Mouse (Mus musculus): ENCODE data around the gene Zfp273. TPM values are rescaled to one million over a fixed set of nuclear protein-coding genes. Genes with fewer than 3 reads are reported as not detected.
"Not testable (repeated sequence)": the region's sequence is repeated elsewhere in the genome, so short reads cannot be mapped to it uniquely, and the experiment has no call there.

The Zfp273 gene
- polyA plus RNA-seq, 1 experiment from 2014 or later = 12.1 TPM

GRCm38 (mm10) chr13:67862508-67862907, 49.0 kb downstream of the Zfp273 start:
- Histone ChIP-seq H3K27ac (ENCODE audit: low read depth, low read length) (no peak overlapping the region), H3K4me1 (ENCODE audit: control insufficient read depth, insufficient read depth, low read depth, low read length) (no peaks in the 10 kb centered on the region), H3K27me3 (replicated peaks; ENCODE audit: control insufficient read depth, insufficient read depth, low read length) (no peaks in the 10 kb centered on the region), H3K36me3 (ENCODE audit: control insufficient read depth, insufficient read depth, low read length) (no peaks in the 10 kb centered on the region), H3K9me3 (ENCODE audit: control insufficient read depth, low read length) (no peaks in the 10 kb centered on the region), H3K4me2 (ENCODE audit: low read length) (no peak overlapping the region), H3K4me3 (ENCODE audit: low read length) (no peak overlapping the region), H3K9ac (ENCODE audit: low read depth, low read length) (no peak overlapping the region)
- 84% methylated on average over 9 of the region's 9 CpGs for WGBS
- no peak for ATAC-seq

GRCm38 (mm10) chr13:67863026-67863425, 49.5 kb downstream of the Zfp273 start, which contains the start of gene BC048507:
Gene BC048507 (plus strand): TSS chr13:67863326.
- Histone ChIP-seq H3K4me1 (ENCODE audit: control insufficient read depth, insufficient read depth, low read depth, low read length) (no peaks in the 10 kb centered on the region), H3K9me3 (ENCODE audit: control insufficient read depth, low read length) (no peaks in the 10 kb centered on the region), H3K36me3 (ENCODE audit: control insufficient read depth, insufficient read depth, low read length) (no peaks in the 10 kb centered on the region), H3K27me3 (replicated peaks; ENCODE audit: control insufficient read depth, insufficient read depth, low read length) (no peaks in the 10 kb centered on the region), H3K4me2 (ENCODE audit: low read length) (no peak within 1 kb of the TSS), H3K4me3 (ENCODE audit: low read length) (no peak within 1 kb of the TSS), H3K27ac (ENCODE audit: low read depth, low read length) (no peak within 1 kb of the TSS), H3K9ac (ENCODE audit: low read depth, low read length) (no peak within 1 kb of the TSS)
- WGBS = 77% methylated on average over 11 of the region's 11 CpGs
- no peak for ATAC-seq

GRCm38 (mm10) chr13:67864764-67865350, 51.3 kb downstream of the Zfp273 start:
- Histone ChIP-seq H3K4me2 (ENCODE audit: low read length) (no peak overlapping the region), H3K27ac (ENCODE audit: low read depth, low read length) (no peak overlapping the region), H3K9me3 (ENCODE audit: control insufficient read depth, low read length) (no peaks in the 10 kb centered on the region), H3K36me3 (ENCODE audit: control insufficient read depth, insufficient read depth, low read length) (no peaks in the 10 kb centered on the region), H3K27me3 (replicated peaks; ENCODE audit: control insufficient read depth, insufficient read depth, low read length) (no peaks in the 10 kb centered on the region), H3K4me3 (ENCODE audit: low read length) (no peak overlapping the region), H3K4me1 (ENCODE audit: control insufficient read depth, insufficient read depth, low read depth, low read length) (no peaks in the 10 kb centered on the region), H3K9ac (ENCODE audit: low read depth, low read length) (no peak overlapping the region)
- 57% methylated on average over 5 of the region's 5 CpGs for WGBS
- peak; percentile 50; the same call in 1 of the 2 replicates for ATAC-seq

- no peak overlapping the region for H3K9ac ChIP-seq (ENCODE audit: low read depth, low read length)
- no peak overlapping the region for H3K4me2 ChIP-seq (ENCODE audit: low read length)
- no peak overlapping the region for H3K27ac ChIP-seq (ENCODE audit: low read depth, low read length)
- no peaks in the 10 kb centered on the region for H3K9me3 ChIP-seq (ENCODE audit: control insufficient read depth, low read length)
- no peak for ATAC-seq
- H3K36me3 ChIP-seq (ENCODE audit: control insufficient read depth, insufficient read depth, low read length) = no peaks in the 10 kb centered on the region
- 29% methylated on average over 3 of the region's 3 CpGs for whole genome bisulfite sequencing
- H3K27me3 ChIP-seq (replicated peaks; ENCODE audit: control insufficient read depth, insufficient read depth, low read length) = no peaks in the 10 kb centered on the region
- no peak overlapping the region for H3K4me3 ChIP-seq (ENCODE audit: low read length)
- no peaks in the 10 kb centered on the region for H3K4me1 ChIP-seq (ENCODE audit: control insufficient read depth, insufficient read depth, low read depth, low read length)
These were observed 54.4 kb downstream of the Zfp273 start for GRCm38 (mm10) chr13:67867899-67868298.

GRCm38 (mm10) chr13:67876049-67876698, 62.6 kb downstream of the Zfp273 start:
- not testable (repeated sequence) for H3K27ac ChIP-seq (ENCODE audit: low read depth, low read length); H3K4me3 ChIP-seq (ENCODE audit: low read length); H3K36me3 ChIP-seq (ENCODE audit: control insufficient read depth, insufficient read depth, low read length); H3K9me3 ChIP-seq (ENCODE audit: control insufficient read depth, low read length); H3K27me3 ChIP-seq (replicated peaks; ENCODE audit: control insufficient read depth, insufficient read depth, low read length); H3K4me1 ChIP-seq (ENCODE audit: control insufficient read depth, insufficient read depth, low read depth, low read length)
- 38% methylated on average over 7 of the region's 12 CpGs for WGBS
- peak overlapping the region; percentile 35; the same call in 1 of the 2 replicates for H3K9ac ChIP-seq (ENCODE audit: low read depth, low read length)
- peak overlapping the region; percentile 44 for H3K4me2 ChIP-seq (ENCODE audit: low read length)
- peak; percentile 68 for ATAC-seq

Other genes with a start within 250 kb of the Zfp273 start
- 4.4 and 4.9 TPM in 2 replicates for gene Zfp729b, start 204.0 kb upstream of the Zfp273 start, polyA plus RNA-seq (2015; fragmentation: Nextera tagmentation; extraction: Ambion mirVana)
- gene Gm49345, start 176.0 kb upstream of the Zfp273 start, polyA plus RNA-seq (2015; fragmentation: Nextera tagmentation; extraction: Ambion mirVana) = 0.16 TPM in 1 of 2 replicates, not detected in the other
- 2.1 and 3.1 TPM in 2 replicates for gene Zfp729a, start 175.9 kb upstream of the Zfp273 start, polyA plus RNA-seq (2015; fragmentation: Nextera tagmentation; extraction: Ambion mirVana)
- gene Zfp738, start 126.7 kb upstream of the Zfp273 start, polyA plus RNA-seq (2015; fragmentation: Nextera tagmentation; extraction: Ambion mirVana) = 13.0 and 13.7 TPM in 2 replicates
- 8.4 and 8.9 TPM in 2 replicates for gene Zfp65, start 84.6 kb upstream of the Zfp273 start, polyA plus RNA-seq (2015; fragmentation: Nextera tagmentation; extraction: Ambion mirVana)
- 7.0 and 7.2 TPM in 2 replicates for gene Zfp85, start 58.5 kb upstream of the Zfp273 start, polyA plus RNA-seq (2015; fragmentation: Nextera tagmentation; extraction: Ambion mirVana)
- 3.2 and 3.3 TPM in 2 replicates for gene Zfp493, start 34.0 kb upstream of the Zfp273 start, polyA plus RNA-seq (2015; fragmentation: Nextera tagmentation; extraction: Ambion mirVana)
- gene Gm10037, start 17.4 kb downstream of the Zfp273 start, polyA plus RNA-seq (2015; fragmentation: Nextera tagmentation; extraction: Ambion mirVana) = 6.1 and 6.9 TPM in 2 replicates
- not detected in 2 replicates for gene BC048507, start 49.6 kb downstream of the Zfp273 start, polyA plus RNA-seq (2015; fragmentation: Nextera tagmentation; extraction: Ambion mirVana)

Data from hindbrain, embryonic 16.5 days (tissue).